Mouse (Mus musculus): Measurements from ENCODE around the gene Rnf24. TPM values are rescaled to one million over a fixed set of nuclear protein-coding genes. Genes with fewer than 3 reads are reported as not detected.
A peak's percentile ranks its signal among the peaks of the same experiment; 100 is the strongest.

Gene Rnf24
- total and polyA plus RNA-seq, 3 experiments, result 3.9 to 14.7 (median 3.9) TPM

GRCm38 (mm10) chr2:131258693-131259092 lies 94.0 kb downstream of the Rnf24 start:
- no peak overlapping the region for H3K4me3 ChIP-seq (replicated peaks in 1 of 3; ENCODE audit: low read depth in 2 of 3, low read length in 2 of 3, poor library complexity in 1 of 3)
- peaks cover 7% of the 10 kb centered on the region for H3K79me2 ChIP-seq (replicated peaks; ENCODE audit: control insufficient read depth, extremely low read depth, insufficient read depth, poor library complexity, severe bottlenecking)
- peak overlapping the region; percentile 62 for H3K4me2 ChIP-seq (ENCODE audit: insufficient read depth, low read depth, poor library complexity, severe bottlenecking)
- H3K36me3 ChIP-seq (replicated peaks in 1 of 2; ENCODE audit: control insufficient read depth in 1 of 2, insufficient read depth in 1 of 2, low read length in 1 of 2), result no peaks in the 10 kb centered on the region
- dilution Hi-C loops (cut with MboI; ENCODE audit: extremely low pct_ligation_motif_present, extremely low pct_unique_long_range_greater_than_20kb, low sequenced_read_pairs), result no loop called here
- DNase-seq (ENCODE audit: extremely low read depth), result peak; percentile 34
- H3K9me3 ChIP-seq (replicated peaks; ENCODE audit: low read length), result no peaks in the 10 kb centered on the region
- no peak overlapping the region for H3K9ac ChIP-seq (ENCODE audit: insufficient read depth, low read depth)
- H3K27me3 ChIP-seq (replicated peaks), result no peaks in the 10 kb centered on the region
- H3K27ac ChIP-seq (ENCODE audit: insufficient read depth, low read depth), result no peak overlapping the region
- H3K4me1 ChIP-seq (ENCODE audit: control insufficient read depth in 1 of 2, insufficient read depth in 2 of 2), result peaks cover 0 to 15% of the 10 kb centered on the region in 2 experiments; a peak in 2 of 4 replicates
- TF ChIP-seq MAX (IDR thresholded peaks at IDR 0.05; ENCODE audit: low read length) (no peak), USF1 (IDR thresholded peaks at IDR 0.05; ENCODE audit: low read depth, low read length) (no peak), ZKSCAN1 (IDR thresholded peaks at IDR 0.05; ENCODE audit: borderline replicate concordance, low read depth, low read length) (no peak), ZNF384 (IDR thresholded peaks at IDR 0.05; ENCODE audit: low read depth, low read length) (peak; percentile 81), ETS1 (conservative IDR thresholded peaks at IDR 0.05; ENCODE audit: low read depth, low read length) (peak; percentile 53; the same call in 1 of the 2 replicates), IRF4 (IDR thresholded peaks at IDR 0.05; ENCODE audit: low read depth, low read length) (0 out of 2 replicates have a peak, but pooled peaks have one; percentile 12), SMC3 (IDR thresholded peaks at IDR 0.05; ENCODE audit: low read depth, low read length) (no peak), NELFE (IDR thresholded peaks at IDR 0.05; ENCODE audit: low read depth, low read length) (no peak), CTCF (conservative IDR thresholded peaks at IDR 0.05 in 1 of 2, IDR thresholded peaks at IDR 0.05 in 1 of 2; ENCODE audit: low read depth in 2 of 2, low read length in 2 of 2) (no peak), ZC3H11A (IDR thresholded peaks at IDR 0.05; ENCODE audit: low read depth, low read length) (no peak), MAZ (IDR thresholded peaks at IDR 0.05; ENCODE audit: low read depth, low read length) (no peak), ELF1 (IDR thresholded peaks at IDR 0.05; ENCODE audit: low read depth, low read length) (no peak), CHD1 (IDR thresholded peaks at IDR 0.05; ENCODE audit: low read depth, low read length) (no peak)
- in situ Hi-C loops (cut with MboI; ENCODE audit: low pct_ligation_motif_present, low pct_unique_long_range_greater_than_20kb, low sequenced_read_pairs), result loop anchor here (25.0 kb wide), 1 partner anchor 254 kb away; no protein-coding TSS in a partner anchor

GRCm38 (mm10) chr2:131255738-131256137 lies 97.0 kb downstream of the Rnf24 start:
- Histone ChIP-seq H3K9me3 (replicated peaks; ENCODE audit: low read length) (no peaks in the 10 kb centered on the region), H3K79me2 (replicated peaks; ENCODE audit: control insufficient read depth, extremely low read depth, insufficient read depth, poor library complexity, severe bottlenecking) (no peaks in the 10 kb centered on the region), H3K27me3 (replicated peaks) (no peaks in the 10 kb centered on the region), H3K4me1 (ENCODE audit: control insufficient read depth in 1 of 2, insufficient read depth in 2 of 2) (peaks cover 3 to 17% of the 10 kb centered on the region in 2 experiments; a peak in 2 of 4 replicates), H3K4me3 (replicated peaks in 1 of 3; ENCODE audit: low read depth in 2 of 3, low read length in 2 of 3, poor library complexity in 1 of 3) (no peak overlapping the region), H3K4me2 (ENCODE audit: insufficient read depth, low read depth, poor library complexity, severe bottlenecking) (no peak overlapping the region), H3K36me3 (replicated peaks in 1 of 2; ENCODE audit: control insufficient read depth in 1 of 2, insufficient read depth in 1 of 2, low read length in 1 of 2) (peaks cover 0 to 7% of the 10 kb centered on the region in 2 experiments), H3K9ac (ENCODE audit: insufficient read depth, low read depth) (no peak overlapping the region), H3K27ac (ENCODE audit: insufficient read depth, low read depth) (no peak overlapping the region)
- in situ Hi-C loops (cut with MboI; ENCODE audit: low pct_ligation_motif_present, low pct_unique_long_range_greater_than_20kb, low sequenced_read_pairs), result loop anchor here (25.0 kb wide), 1 partner anchor 257 kb away; no protein-coding TSS in a partner anchor
- dilution Hi-C loops (cut with MboI; ENCODE audit: extremely low pct_ligation_motif_present, extremely low pct_unique_long_range_greater_than_20kb, low sequenced_read_pairs), result no loop called here
- DNase-seq (ENCODE audit: extremely low read depth), result no peak
- TF ChIP-seq CHD2 (IDR thresholded peaks at IDR 0.05; ENCODE audit: low read length) (no peak), CTCF (conservative IDR thresholded peaks at IDR 0.05 in 1 of 2, IDR thresholded peaks at IDR 0.05 in 1 of 2; ENCODE audit: low read depth in 2 of 2, low read length in 2 of 2) (no peak)
